Mouse (Mus musculus) ES-Bruce4 (cell line): ENCODE measurements at regions not wholly inside any gene's neighbourhood (a gene's known extent, or its start where the extent isn't known, plus 50 kb on each side); places are given as distances from the start of the nearest gene placed in this dataset.

ENCODE experiments used
- CTCF ChIP-seq: IDR thresholded peaks from one replicate; pipeline ENCODE4 v1.8.1; 2011; ENCODE audit warnings: low read depth, low read length
- EP300 ChIP-seq: IDR thresholded peaks from 2 replicates; pipeline ENCODE4 v1.6.1; 2011; ENCODE audit warnings: low read depth, low read length; ENCODE audit not compliant: insufficient read depth

DNA sequence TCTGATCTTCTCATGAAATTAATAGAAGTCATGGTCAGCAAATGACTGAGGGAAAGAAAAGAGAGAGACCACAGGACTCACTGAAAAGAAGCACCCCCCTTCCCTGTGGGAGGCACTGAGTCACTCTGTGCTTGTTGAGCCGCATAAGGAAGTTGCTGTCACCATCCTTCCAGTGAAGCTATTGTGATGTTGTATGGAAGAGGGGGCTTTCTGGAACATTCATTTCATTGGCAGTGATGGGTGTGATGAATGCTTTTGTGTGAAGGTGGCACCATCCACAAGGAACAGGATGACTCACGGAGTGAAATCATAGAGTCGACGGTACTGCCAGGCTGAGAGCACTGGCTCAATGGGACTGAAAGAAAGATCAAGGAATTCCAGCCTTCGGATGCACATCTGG lies 323.5 kb upstream of the Adamts9 start:
- no peak for TF ChIP-seq CTCF
- no peak for TF ChIP-seq EP300
